Mouse (Mus musculus) right cerebral cortex, postnatal 25 days (tissue): Measurements from ENCODE around the gene Idh3a.
A peak's percentile ranks its signal among the peaks of the same experiment; 100 is the strongest.
"Not testable (repeated sequence)": the region's sequence is repeated elsewhere in the genome, so short reads cannot be mapped to it uniquely, and the experiment has no call there.

ENCODE experiments used
- DNase-seq: peaks from one replicate; pipeline ENCODE4 v3.0.0; 2022

The Idh3a gene

GRCm38 (mm10) chr9:54593652-54594051 is 7.5 kb downstream of the Idh3a start:
- not testable (repeated sequence) for DNase-seq

GRCm38 (mm10) chr9:54596752-54597465 is 10.8 kb downstream of the Idh3a start:
- no peak for DNase-seq

GRCm38 (mm10) chr9:54602386-54602785 is 16.3 kb downstream of the Idh3a start:
- DNase-seq = no peak

GRCm38 (mm10) chr9:54602916-54603315 is 16.8 kb downstream of the Idh3a start:
- DNase-seq = no peak

- no peak for DNase-seq
Observed at GRCm38 (mm10) chr9:54604131-54604654, 18.1 kb downstream of the Idh3a start.

- DNase-seq = peak; percentile 29
Observed at GRCm38 (mm10) chr9:54604886-54605285, 18.8 kb downstream of the Idh3a start.

- no peak for DNase-seq
Observed at GRCm38 (mm10) chr9:54612781-54613191, 26.7 kb downstream of the Idh3a start.

GRCm38 (mm10) chr9:54614182-54614850 is 28.2 kb downstream of the Idh3a start:
- DNase-seq = no peak

- DNase-seq = no peak
Observed at GRCm38 (mm10) chr9:54627240-54627639, 41.1 kb downstream of the Idh3a start.

- DNase-seq = peak; percentile 17
Observed at GRCm38 (mm10) chr9:54628752-54629151, 42.6 kb downstream of the Idh3a start.

- DNase-seq = no peak
Observed at GRCm38 (mm10) chr9:54629613-54630261, 43.6 kb downstream of the Idh3a start.

- DNase-seq = no peak
Observed at GRCm38 (mm10) chr9:54630905-54631304, 44.8 kb downstream of the Idh3a start.

- no peak for DNase-seq
Observed at GRCm38 (mm10) chr9:54633401-54633800, 47.3 kb downstream of the Idh3a start.

- DNase-seq = no peak
Observed at GRCm38 (mm10) chr9:54637510-54638314, 51.6 kb downstream of the Idh3a start.

GRCm38 (mm10) chr9:54639192-54639591 is 53.1 kb downstream of the Idh3a start:
- DNase-seq = no peak

GRCm38 (mm10) chr9:54641548-54641947 is 55.4 kb downstream of the Idh3a start:
- DNase-seq = no peak

GRCm38 (mm10) chr9:54642149-54642548 is 56.0 kb downstream of the Idh3a start:
- no peak for DNase-seq

- DNase-seq = no peak
Observed at GRCm38 (mm10) chr9:54642556-54642955, 56.4 kb downstream of the Idh3a start.

GRCm38 (mm10) chr9:54643179-54643578 is 57.0 kb downstream of the Idh3a start:
- DNase-seq = no peak

- DNase-seq = no peak
Observed at GRCm38 (mm10) chr9:54645530-54645929, 59.4 kb downstream of the Idh3a start.

- DNase-seq = no peak
Observed at GRCm38 (mm10) chr9:54646252-54646651, 60.1 kb downstream of the Idh3a start.

- no peak for DNase-seq
Observed at GRCm38 (mm10) chr9:54647456-54647855, 61.3 kb downstream of the Idh3a start.

GRCm38 (mm10) chr9:54649360-54649759 is 63.2 kb downstream of the Idh3a start:
- DNase-seq = no peak
